Mouse (Mus musculus): ENCODE data around the gene Mup10.
"Not testable (repeated sequence)": the region's sequence is repeated elsewhere in the genome, so short reads cannot be mapped to it uniquely, and the experiment has no call there.

Mup10 gene

DNA sequence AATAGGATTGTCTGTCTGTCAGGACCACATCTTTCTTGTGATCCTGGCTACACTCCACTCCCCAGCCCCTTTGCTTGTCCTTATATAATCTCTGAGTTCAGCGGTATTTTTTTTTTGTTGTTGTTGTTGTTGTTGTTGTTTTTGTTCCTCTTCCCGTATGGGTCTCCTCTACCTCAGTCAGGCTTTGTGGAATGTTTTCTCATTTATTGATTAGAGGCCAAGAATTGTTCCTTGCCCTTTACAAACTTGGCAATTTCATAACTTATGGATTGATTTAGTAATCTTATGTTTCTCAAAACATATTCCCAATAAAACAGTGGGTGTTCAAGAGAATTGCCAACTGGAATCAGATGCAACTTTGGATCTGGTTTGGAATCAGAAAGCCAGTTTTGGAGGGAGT is at the start of gene Mup10:
TSS of gene Mup10 (minus strand) at position 101 of the 400 bp plus-strand sequence.
- DNase-seq, result not testable (repeated sequence)
